Mouse (Mus musculus) heart, adult 2 months (tissue): Measurements from ENCODE around the gene 4933428G20Rik. TPM values are rescaled to one million over a fixed set of nuclear protein-coding genes. Genes with fewer than 3 reads are reported as not detected.

Experiments used
- DNase-seq, 2 experiments: peaks; one replicate each; pipeline ENCODE4 v3.0.0; 2021
- H3K27ac ChIP-seq: fragments of 200-600 bp; 2 replicates; pipeline ENCODE4 v1.8.1; 2022
- H3K27me3 ChIP-seq: fragments of 200-500 bp; 2 replicates; pipeline ENCODE4 v1.6.1; 2012; ENCODE audit warnings: mild to moderate bottlenecking, low read length, inconsistent platforms, mixed read lengths; ENCODE audit not compliant: control insufficient read depth, insufficient read depth
- H3K36me3 ChIP-seq: fragments of 200-500 bp; 2 replicates; pipeline ENCODE4 v1.6.1; 2012; ENCODE audit warnings: low read length, inconsistent platforms; ENCODE audit not compliant: control insufficient read depth, insufficient read depth
- H3K4me1 ChIP-seq: fragments of 200-500 bp; 2 replicates; pipeline ENCODE4 v1.6.1; 2011; ENCODE audit warnings: low read length; ENCODE audit not compliant: control insufficient read depth, insufficient read depth
- H3K4me3 ChIP-seq: fragments of 200-600 bp; 2 replicates; pipeline ENCODE4 v1.8.1; 2022
- H3K79me2 ChIP-seq: fragments of 200-500 bp; replicated peaks from 2 replicates; pipeline ENCODE4 v1.6.1; 2012; ENCODE audit warnings: mild to moderate bottlenecking, inconsistent platforms, low read length, moderate library complexity, mixed read lengths; ENCODE audit not compliant: control insufficient read depth, insufficient read depth
- H3K9ac ChIP-seq: fragments of 200-500 bp; 2 replicates; pipeline ENCODE4 v1.6.1; 2012; ENCODE audit warnings: low read depth, mild to moderate bottlenecking, control low read depth, inconsistent platforms, low read length, mixed read lengths
- CTCF ChIP-seq: fragments of 200-600 bp; IDR thresholded peaks from 2 replicates; pipeline ENCODE4 v1.8.1; 2022; ENCODE audit warnings: antibody characterized with exemption, mild to moderate bottlenecking, moderate library complexity
- EP300 ChIP-seq: fragments of 200-500 bp; IDR thresholded peaks from 2 replicates; pipeline ENCODE4 v1.6.1; 2011; ENCODE audit warnings: low read depth, low read length, control low read depth; ENCODE audit not compliant: insufficient read depth
- POLR2A ChIP-seq: fragments of 200-500 bp; IDR thresholded peaks from 2 replicates; pipeline ENCODE4 v1.6.1; 2011; ENCODE audit warnings: mild to moderate bottlenecking, low read depth, low read length, control low read depth; ENCODE audit not compliant: insufficient read depth
- WGBS: fragments of 180-500 bp; shearing (Covaris S2); methylation state at CpG from one replicate; pipeline ENCODE4 v1.1.7; 2018; 5-methylcytosine and 5-hydroxymethylcytosine counted together
- intact Hi-C: fragments of 180-260 bp; cut with DNase I; formaldehyde crosslinking; loops from one replicate; pipeline ENCODE4 v1.15.1; 2025
- polyA plus RNA-seq: library from polyadenylated mRNA; depleted of rRNA; stranded (reverse); fragments of >200 nt; gene quantifications from 2 replicates; pipeline ENCODE4 v1.2.3, GENCODE M21; 2012
- total RNA-seq, 2 experiments: library from RNA; stranded (reverse); gene quantifications; 2 replicates each; pipeline ENCODE4 v1.2.3; 2021

Gene 4933428G20Rik
- total and polyA plus RNA-seq, 3 experiments, result not detected

DNA sequence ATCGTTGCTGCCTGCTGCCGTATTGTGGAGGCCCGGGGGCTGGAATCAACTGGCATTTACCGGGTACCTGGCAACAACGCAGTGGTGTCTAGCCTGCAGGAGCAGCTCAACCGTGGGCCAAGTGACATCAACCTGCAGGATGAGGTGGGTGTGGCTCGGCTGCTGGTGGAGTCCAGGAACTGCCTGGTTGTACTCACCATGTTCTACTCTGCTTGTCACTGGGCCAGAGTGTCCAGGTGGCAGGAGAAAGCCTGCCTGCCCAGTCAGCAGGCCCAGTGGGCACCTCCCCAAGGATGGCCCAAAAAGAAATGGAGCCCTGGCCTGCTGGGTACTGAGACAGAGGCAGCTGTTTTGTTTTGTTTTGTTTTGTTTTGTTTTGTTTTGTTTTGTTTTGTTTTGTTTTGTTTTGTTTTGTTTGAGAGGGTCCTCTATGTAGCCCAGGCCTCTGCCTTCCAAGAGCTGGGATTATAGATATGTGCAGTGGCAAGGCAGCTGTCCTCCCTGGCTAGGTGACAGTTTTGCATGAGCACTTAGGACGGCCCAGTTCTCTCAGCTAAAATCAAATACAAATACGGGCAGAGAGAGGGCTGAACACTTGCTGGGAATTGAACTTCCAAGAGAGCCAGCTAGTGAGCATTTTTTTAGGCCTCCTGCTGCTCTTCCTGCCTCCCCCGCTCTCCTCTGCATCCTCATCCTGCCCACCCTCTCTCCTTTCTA is 33.5 kb downstream of the 4933428G20Rik start:
- no peak overlapping the region for H3K9ac ChIP-seq
- peak in 1 of 2 experiments; percentile 19 for DNase-seq
- TF ChIP-seq POLR2A (no peak), EP300 (no peak), CTCF (no peak)
- H3K36me3 ChIP-seq, result no peaks in the 10 kb centered on the region
- WGBS, result 46% methylated on average over 10 of the region's 10 CpGs
- intact Hi-C loops, result no loop called here
- no peak overlapping the region for H3K4me3 ChIP-seq
- H3K27me3 ChIP-seq, result no peaks in the 10 kb centered on the region
- no peaks in the 10 kb centered on the region; the same call in 1 of the 2 replicates for H3K79me2 ChIP-seq
- H3K4me1 ChIP-seq, result peaks cover 1% of the 10 kb centered on the region; the same call in 1 of the 2 replicates
- H3K27ac ChIP-seq, result no peak overlapping the region

GRCm38 (mm10) chr11:97465957-97466356 is 34.2 kb downstream of the 4933428G20Rik start:
- intact Hi-C loops, result no loop called here
- H3K4me1 ChIP-seq, result peaks cover 1% of the 10 kb centered on the region; the same call in 1 of the 2 replicates
- TF ChIP-seq EP300, result no peak
- TF ChIP-seq POLR2A, result no peak
- TF ChIP-seq CTCF, result no peak
- no peak for DNase-seq
- H3K9ac ChIP-seq, result no peak overlapping the region
- no peaks in the 10 kb centered on the region for H3K27me3 ChIP-seq
- no peak overlapping the region for H3K27ac ChIP-seq
- 83% methylated on average over 12 of the region's 12 CpGs for WGBS
- no peaks in the 10 kb centered on the region; the same call in 1 of the 2 replicates for H3K79me2 ChIP-seq
- H3K36me3 ChIP-seq, result no peaks in the 10 kb centered on the region
- H3K4me3 ChIP-seq, result no peak overlapping the region

DNA sequence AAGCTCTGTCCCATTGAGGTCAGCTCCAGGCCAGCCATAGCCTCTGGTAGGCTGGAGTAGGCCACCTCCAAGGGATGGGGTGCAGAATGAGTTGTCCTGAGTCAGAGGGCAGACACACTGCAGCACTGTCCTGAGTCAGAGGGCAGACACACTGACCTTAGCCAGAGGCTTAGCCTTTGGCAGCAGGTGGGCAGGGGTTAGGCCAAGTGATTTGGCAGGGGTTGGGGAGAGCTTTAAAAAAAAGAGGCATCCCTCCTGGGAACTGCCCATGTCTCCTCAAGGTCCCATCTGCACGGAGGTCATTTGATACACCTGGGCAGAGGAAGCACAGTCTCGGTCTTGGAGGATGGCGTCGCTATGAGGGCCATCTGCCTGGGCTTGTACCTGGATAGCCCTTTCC is 36.1 kb downstream of the 4933428G20Rik start:
- 92% methylated on average over 4 of the region's 4 CpGs for WGBS

DNA sequence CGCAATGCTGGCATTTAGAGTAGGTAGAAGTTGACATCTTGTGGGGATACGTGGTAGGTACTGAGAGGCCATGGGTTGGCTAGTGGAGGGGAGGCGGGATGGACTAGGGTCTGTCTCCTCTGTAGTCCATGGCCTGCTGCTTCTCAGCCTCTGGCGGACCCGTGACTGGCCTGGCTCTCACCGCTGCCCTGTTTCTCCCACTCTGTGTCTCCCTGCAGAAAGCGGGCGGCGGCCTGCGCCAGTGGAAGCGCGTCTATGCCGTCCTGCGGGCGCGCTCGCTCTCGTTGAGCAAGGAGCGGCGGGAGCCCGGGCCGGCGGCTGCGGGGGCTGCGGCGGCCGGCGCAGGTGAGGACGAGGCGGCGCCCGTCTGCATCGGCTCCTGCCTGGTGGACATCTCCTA is 37.0 kb downstream of the 4933428G20Rik start:
- Histone ChIP-seq H3K4me3 (no peak overlapping the region), H3K27me3 (no peaks in the 10 kb centered on the region), H3K4me1 (no peaks in the 10 kb centered on the region), H3K27ac (no peak overlapping the region), H3K9ac (no peak overlapping the region), H3K79me2 (no peaks in the 10 kb centered on the region), H3K36me3 (no peaks in the 10 kb centered on the region)
- TF ChIP-seq EP300 (no peak), POLR2A (no peak), CTCF (no peak)
- intact Hi-C loops, result no loop called here
- no peak for DNase-seq
- WGBS, result 80% methylated on average over 33 of the region's 33 CpGs

More for the DNA sequence above, 36.1 kb downstream of the 4933428G20Rik start:
- Histone ChIP-seq H3K9ac (no peak overlapping the region), H3K79me2 (no peaks in the 10 kb centered on the region), H3K4me1 (peaks cover 1% of the 10 kb centered on the region; the same call in 1 of the 2 replicates), H3K4me3 (no peak overlapping the region), H3K27me3 (no peaks in the 10 kb centered on the region), H3K36me3 (no peaks in the 10 kb centered on the region), H3K27ac (no peak overlapping the region)
- TF ChIP-seq CTCF (no peak), EP300 (no peak), POLR2A (no peak)
- intact Hi-C loops, result no loop called here
- DNase-seq, result no peak

DNA sequence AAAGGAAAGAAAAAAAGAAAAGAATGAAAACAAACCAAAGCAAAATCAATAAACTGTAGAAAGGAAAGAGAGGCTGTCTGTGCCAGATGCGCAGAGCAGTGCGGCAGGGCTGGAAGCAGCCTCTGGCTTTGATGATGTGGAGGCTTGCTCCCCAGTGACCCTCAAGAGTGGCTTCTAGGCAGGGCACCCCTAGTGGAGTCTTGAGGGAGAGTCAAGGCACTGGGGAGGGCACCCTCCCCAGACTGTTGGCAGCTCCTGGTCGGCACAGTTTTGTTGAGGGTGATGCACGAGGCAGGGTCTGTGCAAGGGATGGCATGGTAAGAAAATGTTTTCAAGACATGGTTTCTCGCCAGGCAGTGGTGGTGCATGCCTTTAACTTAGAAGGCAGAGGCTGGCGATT is 37.6 kb downstream of the 4933428G20Rik start:
- TF ChIP-seq POLR2A (no peak), EP300 (no peak), CTCF (no peak)
- H3K9ac ChIP-seq, result no peak overlapping the region
- H3K36me3 ChIP-seq, result no peaks in the 10 kb centered on the region
- WGBS, result 87% methylated on average over 6 of the region's 6 CpGs
- DNase-seq, result no peak
- H3K4me1 ChIP-seq, result no peaks in the 10 kb centered on the region
- no peaks in the 10 kb centered on the region for H3K79me2 ChIP-seq
- H3K4me3 ChIP-seq, result no peak overlapping the region
- no peaks in the 10 kb centered on the region for H3K27me3 ChIP-seq
- intact Hi-C loops, result no loop called here
- no peak overlapping the region for H3K27ac ChIP-seq

DNA sequence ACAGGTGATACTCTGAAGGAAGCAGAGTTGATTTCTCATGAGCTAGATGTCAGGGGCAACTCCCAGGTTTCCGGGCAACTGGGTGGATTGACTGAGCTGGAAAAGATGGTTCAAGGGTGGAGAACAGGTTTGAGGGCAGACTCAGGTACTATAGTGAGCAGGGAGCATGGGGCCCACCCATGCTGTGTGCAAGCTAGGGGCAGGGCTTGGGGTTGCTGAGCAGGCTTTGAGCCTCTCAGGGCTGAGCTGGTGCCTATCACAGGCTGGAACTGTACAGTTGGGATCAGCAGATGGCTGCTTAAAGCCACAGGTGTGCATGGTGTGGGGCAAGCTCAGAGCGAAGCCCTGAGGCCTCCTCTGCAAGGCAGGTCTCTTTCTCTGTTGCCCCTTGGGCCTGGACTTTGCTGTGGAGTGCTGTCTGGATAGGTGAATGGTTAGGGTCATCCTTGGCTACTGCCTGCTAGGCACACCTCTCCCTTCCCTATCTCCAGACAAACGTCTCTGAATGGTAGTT is 38.8 kb downstream of the 4933428G20Rik start:
- Histone ChIP-seq H3K4me3 (no peak overlapping the region), H3K9ac (no peak overlapping the region), H3K36me3 (no peaks in the 10 kb centered on the region), H3K27me3 (no peaks in the 10 kb centered on the region), H3K27ac (no peak overlapping the region), H3K4me1 (no peaks in the 10 kb centered on the region), H3K79me2 (no peaks in the 10 kb centered on the region)
- WGBS, result 92% methylated on average over 3 of the region's 3 CpGs
- TF ChIP-seq CTCF (no peak), POLR2A (no peak), EP300 (no peak)
- intact Hi-C loops, result no loop called here
- no peak for DNase-seq
